Mouse (Mus musculus) heart, postnatal 25 days (tissue): Measurements from ENCODE around the gene Commd1. TPM values are rescaled to one million over a fixed set of nuclear protein-coding genes. Genes with fewer than 3 reads are reported as not detected.

Source experiments
- DNase-seq: peaks from one replicate; pipeline ENCODE4 v3.0.0; 2022; ENCODE audit warnings: low spot score
- intact Hi-C: fragments of 180-260 bp; cut with DNase I; formaldehyde crosslinking; loops from one replicate; pipeline ENCODE4 v1.15.1; 2025
- total RNA-seq, 2 experiments: library from RNA; stranded (reverse); gene quantifications; 2 replicates each; pipeline ENCODE4 v1.2.3; 2021

The Commd1 gene
- total RNA-seq, 2 experiments from 2014 or later, result 147 to 169 TPM

DNA sequence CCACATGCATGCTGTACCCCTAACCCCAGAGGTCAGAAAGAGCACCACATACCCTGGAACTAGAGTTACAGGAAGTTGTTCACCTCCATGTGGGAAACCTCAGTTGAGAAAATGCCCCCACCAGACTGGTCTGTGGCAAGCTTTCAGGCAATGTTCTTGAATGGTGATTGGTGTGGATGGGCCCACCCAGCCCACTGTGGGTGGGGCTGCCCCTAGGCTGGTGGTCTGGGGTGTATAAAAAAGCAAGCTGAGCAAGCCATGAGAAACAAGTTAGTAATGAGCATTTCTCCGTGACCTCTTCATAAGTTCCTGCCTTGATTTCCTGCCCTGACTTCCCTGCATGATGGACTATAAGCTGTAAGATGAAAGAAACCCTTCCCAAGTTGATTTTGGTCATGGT, 20.1 kb downstream of the Commd1 start:
- DNase-seq, result no peak
- intact Hi-C loops, result loop anchor here (10.0 kb wide), 1 partner anchor 737 kb away; no protein-coding TSS in a partner anchor

DNA sequence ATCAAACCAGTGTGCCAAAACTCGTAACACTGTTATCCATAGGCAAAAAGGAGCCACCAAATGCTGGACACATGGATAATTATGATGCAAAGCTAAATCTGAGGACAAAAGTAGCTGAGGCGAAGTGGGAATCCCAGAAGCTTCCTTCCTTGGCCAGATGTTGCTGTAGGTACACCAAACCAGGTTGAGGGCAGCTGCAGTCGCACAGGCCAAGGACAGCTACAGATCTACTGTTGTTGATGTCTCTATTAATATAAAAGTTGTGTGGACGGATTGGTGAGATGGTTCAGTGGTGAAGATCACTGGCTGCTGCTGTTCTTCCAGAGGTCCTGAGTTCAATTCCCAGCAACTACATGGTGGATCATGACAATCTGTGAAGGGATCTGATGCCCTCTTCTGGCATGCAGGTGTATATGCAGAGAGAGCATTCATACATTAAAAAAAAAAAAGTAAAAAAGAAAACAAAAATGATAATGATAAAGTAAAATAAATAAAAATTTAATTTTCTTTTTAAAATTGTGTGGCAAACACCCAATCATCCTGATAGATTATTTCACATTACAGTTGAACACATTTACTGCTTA, 24.3 kb downstream of the Commd1 start:
- intact Hi-C loops, result loop anchor here (1.0 to 2.0 kb wide), 3 partner anchors 97 to 326 kb away; partner anchors contain the start of gene B3gnt2
- no peak for DNase-seq

- intact Hi-C loops, result loop anchor here (1.0 to 2.0 kb wide), 3 partner anchors 96 to 325 kb away; partner anchors contain the start of gene B3gnt2
- peak; percentile 28 for DNase-seq
Measured at GRCm38 (mm10) chr11:22956830-22957229, 25.4 kb downstream of the Commd1 start.

GRCm38 (mm10) chr11:22956346-22956745, 25.8 kb downstream of the Commd1 start:
- intact Hi-C loops, result loop anchor here (2.0 kb wide), 2 partner anchors 96 to 280 kb away; partner anchors contain the start of gene B3gnt2
- DNase-seq, result no peak

- intact Hi-C loops, result no loop called here
- DNase-seq, result no peak
Measured at GRCm38 (mm10) chr11:22952668-22953067, 29.5 kb downstream of the Commd1 start.

- intact Hi-C loops, result no loop called here
- DNase-seq, result no peak
Measured at GRCm38 (mm10) chr11:22950131-22950530, 32.1 kb downstream of the Commd1 start.

- intact Hi-C loops, result no loop called here
- no peak for DNase-seq
Measured at GRCm38 (mm10) chr11:22949101-22949500, 33.1 kb downstream of the Commd1 start.

- no peak for DNase-seq
- intact Hi-C loops, result loop anchor here (1.0 kb wide), 1 partner anchor 7 kb away; no protein-coding TSS in a partner anchor
Measured at GRCm38 (mm10) chr11:22938983-22939382, 43.2 kb downstream of the Commd1 start.

DNA sequence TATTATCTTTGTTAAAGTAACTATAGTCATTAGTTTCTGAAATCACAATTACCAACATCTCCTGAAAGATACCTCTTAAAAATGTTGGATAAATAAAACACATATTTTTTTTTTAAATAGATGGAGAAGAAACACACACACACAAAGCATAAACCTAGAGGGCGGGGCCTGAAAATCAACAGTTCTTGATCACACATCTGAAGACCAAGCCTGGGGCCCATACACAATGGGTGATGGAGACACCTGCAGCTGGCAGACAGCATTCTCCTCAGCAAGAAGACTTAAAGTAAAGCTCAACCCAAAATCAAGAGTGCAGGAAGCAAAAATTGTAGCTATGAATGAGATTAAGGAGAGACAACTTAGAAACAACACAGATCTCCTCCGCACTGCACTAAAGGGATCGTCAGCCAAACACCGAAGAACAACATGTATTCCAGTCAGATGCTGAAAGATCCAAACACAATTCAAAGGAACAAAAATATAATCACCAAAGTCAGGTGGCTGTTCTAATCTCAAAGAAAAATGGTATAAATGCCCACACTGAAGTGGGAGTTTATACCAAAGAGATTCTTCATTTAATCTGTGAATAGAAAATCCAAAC, 44.4 kb downstream of the Commd1 start:
- no peak for DNase-seq
- intact Hi-C loops, result loop anchor here (1.0 kb wide), 1 partner anchor 8 kb away; no protein-coding TSS in a partner anchor

- DNase-seq, result no peak
- intact Hi-C loops, result no loop called here
Measured at GRCm38 (mm10) chr11:22936446-22937125, 45.6 kb downstream of the Commd1 start.

GRCm38 (mm10) chr11:22932167-22932566, 50.0 kb downstream of the Commd1 start:
- DNase-seq, result no peak
- intact Hi-C loops, result no loop called here

- DNase-seq, result no peak
- intact Hi-C loops, result no loop called here
Measured at GRCm38 (mm10) chr11:22931320-22931905, 50.8 kb downstream of the Commd1 start.

GRCm38 (mm10) chr11:22930129-22930528, 52.1 kb downstream of the Commd1 start:
- intact Hi-C loops, result no loop called here

DNA sequence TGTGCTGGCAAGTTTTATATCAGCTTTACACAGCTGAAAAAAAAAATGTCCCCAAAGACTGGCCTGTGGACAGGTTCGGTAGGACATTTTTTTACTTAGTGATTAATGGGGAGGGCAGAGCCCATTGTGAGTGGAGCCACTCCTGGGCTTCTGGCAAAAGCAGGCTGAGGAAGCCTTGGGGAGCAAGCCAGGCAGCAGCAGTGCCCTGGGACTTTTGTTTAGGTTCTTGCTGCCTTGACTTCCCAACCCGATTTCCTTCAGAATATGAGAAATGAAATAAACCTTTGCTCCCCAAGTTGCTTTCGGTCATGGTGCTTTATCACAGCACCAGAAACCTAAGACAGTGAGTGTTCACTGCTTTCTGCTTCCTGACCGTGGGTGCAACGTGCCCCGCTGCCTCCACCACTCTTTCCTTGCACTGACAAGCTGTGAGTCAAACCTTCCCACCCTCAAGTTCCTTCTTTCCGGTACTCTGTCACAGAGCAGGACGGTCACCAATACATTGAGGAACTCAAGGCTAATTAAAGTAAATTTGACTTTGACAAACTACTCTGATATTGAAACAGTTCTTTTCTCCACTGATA, 53.5 kb downstream of the Commd1 start:
- DNase-seq, result no peak
- intact Hi-C loops, result loop anchor here (5.0 kb wide), 1 partner anchor 51 kb away; no protein-coding TSS in a partner anchor

More at GRCm38 (mm10) chr11:22930129-22930528, 52.1 kb downstream of the Commd1 start:
- no peak for DNase-seq

GRCm38 (mm10) chr11:22923606-22924005, 58.6 kb downstream of the Commd1 start:
- intact Hi-C loops, result no loop called here

GRCm38 (mm10) chr11:22922546-22922945, 59.6 kb downstream of the Commd1 start:
- intact Hi-C loops, result no loop called here

More at GRCm38 (mm10) chr11:22923606-22924005, 58.6 kb downstream of the Commd1 start:
- no peak for DNase-seq

GRCm38 (mm10) chr11:22919336-22919735, 62.8 kb downstream of the Commd1 start:
- intact Hi-C loops, result no loop called here
- no peak for DNase-seq

More at GRCm38 (mm10) chr11:22922546-22922945, 59.6 kb downstream of the Commd1 start:
- DNase-seq, result no peak

DNA sequence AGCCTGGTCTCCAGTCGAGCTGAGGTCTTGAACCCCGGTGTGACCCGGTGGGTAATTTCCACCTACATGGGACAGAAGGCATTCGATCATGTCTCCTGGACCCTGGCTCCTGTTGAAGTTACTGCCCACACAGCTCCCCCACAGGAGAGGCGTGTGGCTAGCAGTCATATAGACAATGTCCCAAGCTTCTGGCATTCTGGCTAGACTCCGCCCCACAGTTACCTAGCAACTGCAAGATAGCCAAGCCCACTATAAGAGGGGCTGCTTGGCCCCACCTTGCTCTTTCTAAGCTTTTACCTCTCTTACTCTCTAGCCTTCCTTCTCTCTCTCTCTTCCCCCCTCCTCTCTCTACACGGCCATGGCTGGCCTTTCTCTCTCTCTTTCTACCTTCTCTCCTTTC, 64.4 kb downstream of the Commd1 start:
- intact Hi-C loops, result no loop called here

DNA sequence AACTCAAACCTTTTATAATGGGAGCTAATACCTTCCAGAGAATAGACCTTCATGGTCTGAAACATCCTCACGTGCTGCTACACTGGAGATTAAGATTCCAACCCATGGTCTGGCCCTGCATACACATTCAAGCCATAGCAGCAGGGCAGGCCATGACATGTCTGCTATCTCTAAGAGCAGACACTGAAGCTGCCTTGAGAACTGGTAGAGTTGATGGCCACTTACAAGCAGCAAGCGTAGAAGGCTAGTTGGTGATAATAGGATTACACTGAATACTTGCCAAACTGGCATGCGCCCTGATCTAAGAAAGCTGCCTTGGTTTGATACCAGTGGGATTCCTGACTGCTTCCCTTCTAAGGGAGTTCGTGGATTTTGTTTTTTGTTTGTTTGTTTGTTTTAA, 68.4 kb downstream of the Commd1 start:
- intact Hi-C loops, result no loop called here
- no peak for DNase-seq

More for the DNA sequence above, 64.4 kb downstream of the Commd1 start:
- no peak for DNase-seq

GRCm38 (mm10) chr11:22911831-22912230, 70.4 kb downstream of the Commd1 start:
- no peak for DNase-seq
- intact Hi-C loops, result no loop called here
